Mouse (Mus musculus) intestine, embryonic 14.5 days (tissue): ENCODE measurements at regions not wholly inside any gene's neighbourhood (a gene's known extent, or its start where the extent isn't known, plus 50 kb on each side); places are given as distances from the start of the nearest gene placed in this dataset.

Source experiments
- ATAC-seq: fragments of 200-750 bp; cut with Nextera tagmentation; replicated peaks from 2 replicates; pipeline ENCODE4 v1.8.0; 2017; ENCODE audit warnings: low read depth, moderate number of reproducible peaks, moderate TSS enrichment, moderate library complexity; ENCODE audit not compliant: low FRiP score, low TSS enrichment
- DNase-seq: peaks from one replicate; pipeline ENCODE4 v3.0.0-alpha.2; 2018; ENCODE audit warnings: low spot score
- H3K27ac ChIP-seq: fragments of 300-500 bp; sonication (generic); 2 replicates; pipeline ENCODE4 v1.5.1; 2014; ENCODE audit warnings: low read depth, mild to moderate bottlenecking, control low read depth
- H3K27me3 ChIP-seq: fragments of 300-500 bp; sonication (generic); replicated peaks from 2 replicates; pipeline ENCODE4 v1.6.1; 2014; ENCODE audit warnings: low read length, control low read depth; ENCODE audit not compliant: control insufficient read depth, insufficient read depth
- H3K36me3 ChIP-seq: fragments of 300-500 bp; sonication (generic); 2 replicates; pipeline ENCODE4 v1.6.1; 2014; ENCODE audit warnings: low read length, control low read depth; ENCODE audit not compliant: control insufficient read depth, insufficient read depth
- H3K4me1 ChIP-seq: fragments of 300-500 bp; sonication (generic); replicated peaks from 2 replicates; pipeline ENCODE4 v1.6.1; 2014; ENCODE audit warnings: low read length, control low read depth, mixed read lengths; ENCODE audit not compliant: control insufficient read depth, insufficient read depth
- H3K4me2 ChIP-seq: fragments of 300-500 bp; sonication (generic); 2 replicates; pipeline ENCODE4 v1.6.1; 2014; ENCODE audit warnings: low read length
- H3K4me3 ChIP-seq: fragments of 300-500 bp; sonication (generic); 2 replicates; pipeline ENCODE4 v1.5.1; 2014; ENCODE audit warnings: low read depth, low read length, control low read depth, mixed read lengths
- H3K9ac ChIP-seq: fragments of 300-500 bp; sonication (generic); 2 replicates; pipeline ENCODE4 v1.6.1; 2014; ENCODE audit warnings: mild to moderate bottlenecking, low read length
- H3K9me3 ChIP-seq: fragments of 300-500 bp; sonication (generic); 2 replicates; pipeline ENCODE4 v1.6.1; 2016; ENCODE audit warnings: low read length, control low read depth; ENCODE audit not compliant: control insufficient read depth
- WGBS: fragments of 180-500 bp; shearing (Covaris S2); extraction: QIAGEN DNeasy Blood & Tissue Kit; methylation state at CpG from one replicate; pipeline ENCODE4 v1.1.7; 2014; 5-methylcytosine and 5-hydroxymethylcytosine counted together

- Histone ChIP-seq H3K27me3 (no peaks in the 10 kb centered on the region), H3K27ac (no peak overlapping the region), H3K4me2 (no peak overlapping the region), H3K4me3 (no peak overlapping the region), H3K36me3 (no peaks in the 10 kb centered on the region), H3K4me1 (peaks cover 15% of the 10 kb centered on the region; the same call in 1 of the 2 replicates), H3K9me3 (peaks cover 3% of the 10 kb centered on the region; the same call in 1 of the 2 replicates), H3K9ac (no peak overlapping the region)
- DNase-seq = no peak
- 57% methylated on average over 7 of the region's 7 CpGs for WGBS
- no peak for ATAC-seq
Observed at GRCm38 (mm10) chr3:148729242-148729680, 261.1 kb downstream of the Adgrl2 start.

GRCm38 (mm10) chr3:148728513-148729241, 261.7 kb downstream of the Adgrl2 start:
- Histone ChIP-seq H3K9ac (no peak overlapping the region), H3K4me2 (no peak overlapping the region), H3K4me3 (no peak overlapping the region), H3K9me3 (peaks cover 3% of the 10 kb centered on the region; the same call in 1 of the 2 replicates), H3K27me3 (no peaks in the 10 kb centered on the region), H3K27ac (no peak overlapping the region), H3K36me3 (no peaks in the 10 kb centered on the region), H3K4me1 (peaks cover 9% of the 10 kb centered on the region; the same call in 1 of the 2 replicates)
- 77% methylated on average over 6 of the region's 6 CpGs for WGBS
- ATAC-seq (no peak), DNase-seq (no peak)

GRCm38 (mm10) chr3:148726596-148727331, 263.6 kb downstream of the Adgrl2 start:
- H3K27me3 ChIP-seq = no peaks in the 10 kb centered on the region
- 0 out of 2 replicates have a peak, but pooled peaks cover 2% of the 10 kb centered on the region for H3K4me1 ChIP-seq
- H3K4me2 ChIP-seq = no peak overlapping the region
- 48% methylated on average over 10 of the region's 10 CpGs for WGBS
- H3K9ac ChIP-seq = no peak overlapping the region
- H3K4me3 ChIP-seq = no peak overlapping the region
- no peak overlapping the region for H3K27ac ChIP-seq
- ATAC-seq = no peak
- DNase-seq = no peak
- no peaks in the 10 kb centered on the region for H3K36me3 ChIP-seq
- H3K9me3 ChIP-seq = peaks cover 3% of the 10 kb centered on the region; the same call in 1 of the 2 replicates

GRCm38 (mm10) chr3:148696555-148696954, 293.8 kb downstream of the Adgrl2 start:
- Histone ChIP-seq H3K9me3 (no peaks in the 10 kb centered on the region), H3K36me3 (no peaks in the 10 kb centered on the region), H3K27ac (no peak overlapping the region), H3K4me2 (no peak overlapping the region), H3K4me1 (no peaks in the 10 kb centered on the region), H3K4me3 (no peak overlapping the region), H3K27me3 (no peaks in the 10 kb centered on the region), H3K9ac (no peak overlapping the region)
- ATAC-seq (no peak), DNase-seq (no peak)
- WGBS = 78% methylated on average over 7 of the region's 7 CpGs

- Histone ChIP-seq H3K27ac (no peak overlapping the region), H3K36me3 (no peaks in the 10 kb centered on the region), H3K27me3 (no peaks in the 10 kb centered on the region), H3K4me3 (no peak overlapping the region), H3K4me2 (no peak overlapping the region), H3K4me1 (no peaks in the 10 kb centered on the region), H3K9me3 (no peaks in the 10 kb centered on the region), H3K9ac (no peak overlapping the region)
- ATAC-seq (no peak), DNase-seq (no peak)
- 84% methylated on average over 6 of the region's 6 CpGs for WGBS
Observed at GRCm38 (mm10) chr3:148695453-148695852, 294.9 kb downstream of the Adgrl2 start.

GRCm38 (mm10) chr3:148683181-148683580, 307.2 kb downstream of the Adgrl2 start:
- Histone ChIP-seq H3K9ac (no peak overlapping the region), H3K27me3 (no peaks in the 10 kb centered on the region), H3K9me3 (no peaks in the 10 kb centered on the region), H3K27ac (no peak overlapping the region), H3K4me3 (no peak overlapping the region), H3K36me3 (no peaks in the 10 kb centered on the region), H3K4me1 (no peaks in the 10 kb centered on the region), H3K4me2 (no peak overlapping the region)
- no peak for ATAC-seq
- no peak for DNase-seq

GRCm38 (mm10) chr3:148682445-148682994, 307.8 kb downstream of the Adgrl2 start:
- no peak for DNase-seq
- WGBS = 87% methylated on average over 6 of the region's 6 CpGs

GRCm38 (mm10) chr3:148681186-148681585, 309.2 kb downstream of the Adgrl2 start:
- Histone ChIP-seq H3K9ac (no peak overlapping the region), H3K9me3 (no peaks in the 10 kb centered on the region), H3K36me3 (no peaks in the 10 kb centered on the region), H3K4me3 (no peak overlapping the region), H3K27me3 (no peaks in the 10 kb centered on the region), H3K4me1 (no peaks in the 10 kb centered on the region), H3K27ac (no peak overlapping the region), H3K4me2 (no peak overlapping the region)
- WGBS = 81% methylated on average over 2 of the region's 2 CpGs
- ATAC-seq (no peak), DNase-seq (no peak)

More at GRCm38 (mm10) chr3:148682445-148682994, 307.8 kb downstream of the Adgrl2 start:
- Histone ChIP-seq H3K9ac (no peak overlapping the region), H3K36me3 (no peaks in the 10 kb centered on the region), H3K4me1 (no peaks in the 10 kb centered on the region), H3K27me3 (no peaks in the 10 kb centered on the region), H3K9me3 (no peaks in the 10 kb centered on the region), H3K4me3 (no peak overlapping the region), H3K4me2 (no peak overlapping the region), H3K27ac (no peak overlapping the region)
- ATAC-seq = no peak
